15 mouse cellular contexts compared by ENCODE assay signal in genomic region chr10:19506434-19506833, GRCm38 (mm10).
DNase-seq lines count a peak whose midpoint lies in the region; ATAC-seq and TF ChIP-seq lines count a peak whose summit lies in the region.
"Had no signal": no experiment of that assay in that cellular context is flagged by ENCODE, and none has a peak within 500 bp of the region (broad histone marks: within the 10 kb centered on the region; RNA-seq: fewer than 3 reads in every experiment).

No protein-coding gene starts in this region.

- H3K27me3 ChIP-seq in heart, adult 2 months (ENCODE audit: control insufficient read depth, insufficient read depth, low read length) = no peaks in the 10 kb centered on the region
- no peaks in the 10 kb centered on the region for H3K27me3 ChIP-seq in heart, embryonic 11.5 days (ENCODE audit: control insufficient read depth, insufficient read depth, low read length)
- no peaks in the 10 kb centered on the region for H3K27me3 ChIP-seq in splenic B cell, adult 2 months (ENCODE audit: control insufficient read depth, insufficient read depth, low read length, poor library complexity, severe bottlenecking)
- H3K27me3 ChIP-seq: CH12.LX; kidney, embryonic 15.5 days had no signal

- no peak overlapping the region for H3K4me3 ChIP-seq in heart, adult 2 months
- H3K4me3 ChIP-seq in heart, embryonic 11.5 days (ENCODE audit: low read depth, low read length) = no peak overlapping the region
- H3K4me3 ChIP-seq: kidney, embryonic 15.5 days; layer of hippocampus, adult 2 months; neural tube, embryonic 15.5 days had no signal

- no peak overlapping the region for H3K9ac ChIP-seq in heart, adult 2 months (ENCODE audit: low read depth, low read length)
- no peak overlapping the region for H3K9ac ChIP-seq in heart, embryonic 11.5 days (ENCODE audit: low read depth, low read length)
- H3K9ac ChIP-seq: kidney, embryonic 15.5 days; neural tube, embryonic 15.5 days had no signal

- no peaks in the 10 kb centered on the region for H3K36me3 ChIP-seq in heart, adult 2 months (ENCODE audit: control insufficient read depth, insufficient read depth, low read length)
- H3K36me3 ChIP-seq in heart, embryonic 11.5 days (ENCODE audit: control insufficient read depth, insufficient read depth, low read length) = no peaks in the 10 kb centered on the region
- no peaks in the 10 kb centered on the region for H3K36me3 ChIP-seq in splenic B cell, adult 2 months (ENCODE audit: control insufficient read depth, insufficient read depth, low read length, poor library complexity, severe bottlenecking)
- H3K36me3 ChIP-seq: kidney, embryonic 15.5 days; neural tube, embryonic 15.5 days had no signal

- no peaks in the 10 kb centered on the region for H3K79me2 ChIP-seq in heart, adult 2 months (replicated peaks; ENCODE audit: control insufficient read depth, insufficient read depth, low read length)

- no peak for ATAC-seq in heart, embryonic 11.5 days (replicated peaks; ENCODE audit: insufficient number of reproducible peaks, low FRiP score, low TSS enrichment)
- ATAC-seq in granulocyte monocyte progenitor cell, adult 5-6 weeks (replicated peaks; ENCODE audit: poor library complexity, severe bottlenecking) = peak; percentile 92
- ATAC-seq: hindbrain, embryonic 16.5 days had no signal

- peak overlapping the region; percentile 3; the same call in 1 of the 2 replicates for H3K27ac ChIP-seq in heart, adult 2 months
- no peak overlapping the region for H3K27ac ChIP-seq in heart, embryonic 11.5 days (ENCODE audit: low read depth, low read length)
- H3K27ac ChIP-seq: kidney, embryonic 15.5 days; layer of hippocampus, adult 2 months; neural tube, embryonic 15.5 days had no signal

- intact Hi-C loops in heart, adult 2 months (cut with DNase I) = no loop called here

- no peak for TF ChIP-seq CTCF in heart, adult 2 months (IDR thresholded peaks at IDR 0.05)

- no peak overlapping the region for H3K4me2 ChIP-seq in heart, embryonic 11.5 days
- H3K4me2 ChIP-seq: kidney, embryonic 15.5 days; neural tube, embryonic 15.5 days had no signal

- TF ChIP-seq EP300 in heart, adult 2 months (IDR thresholded peaks at IDR 0.05; ENCODE audit: insufficient read depth, low read depth, low read length) = no peak

- TF ChIP-seq POLR2A in heart, adult 2 months (IDR thresholded peaks at IDR 0.05; ENCODE audit: insufficient read depth, low read depth, low read length) = no peak

- peaks cover 5% of the 10 kb centered on the region for H3K4me1 ChIP-seq in heart, adult 2 months (ENCODE audit: control insufficient read depth, insufficient read depth, low read length)
- no peaks in the 10 kb centered on the region; the same call in 1 of the 2 replicates for H3K4me1 ChIP-seq in heart, embryonic 11.5 days (ENCODE audit: control insufficient read depth, insufficient read depth, low read length)
- H3K4me1 ChIP-seq: kidney, embryonic 15.5 days; neural tube, embryonic 15.5 days had no signal

- H3K9me3 ChIP-seq in heart, embryonic 11.5 days (replicated peaks; ENCODE audit: control insufficient read depth, low read length) = no peaks in the 10 kb centered on the region; the same call in 1 of the 2 replicates
- H3K9me3 ChIP-seq: kidney, embryonic 15.5 days; neural tube, embryonic 15.5 days had no signal

- peak in 1 of 2 experiments; percentile 42 for DNase-seq in heart, adult 2 months
- DNase-seq in lung, postnatal 36 days = peak; percentile 44
- no peak for DNase-seq in lung, adult 18-20 months
- DNase-seq in splenic B cell, adult 2 months (ENCODE audit: low read depth, low spot score) = peak; percentile 22
- DNase-seq in thymus, postnatal 14 days = no peak
- DNase-seq: cerebellum, postnatal 10 days; right cerebral cortex, adult 18-20 months; thymus, adult 2 months had no signal

Comparison
In these comparisons a context has a peak if more than half of its experiments do, and no peak if none do; other contexts are left out.
1. DNase-seq: peak in lung, postnatal 36 days (single experiment) and splenic B cell, adult 2 months (single experiment); none in lung, adult 18-20 months (0 of 2) and thymus, postnatal 14 days (single experiment).